Mouse (Mus musculus): ENCODE measurements around the gene Hs6st2. TPM values are rescaled to one million over a fixed set of nuclear protein-coding genes. Genes with fewer than 3 reads are reported as not detected.

Hs6st2 gene
- not detected for polyA plus RNA-seq (2015; fragmentation: Illumina TruSeq; extraction: RNeasy Lipid Tissue Mini Kit (QIAGEN cat#74804); ENCODE audit: insufficient read depth, low read depth, low replicate concordance)

DNA sequence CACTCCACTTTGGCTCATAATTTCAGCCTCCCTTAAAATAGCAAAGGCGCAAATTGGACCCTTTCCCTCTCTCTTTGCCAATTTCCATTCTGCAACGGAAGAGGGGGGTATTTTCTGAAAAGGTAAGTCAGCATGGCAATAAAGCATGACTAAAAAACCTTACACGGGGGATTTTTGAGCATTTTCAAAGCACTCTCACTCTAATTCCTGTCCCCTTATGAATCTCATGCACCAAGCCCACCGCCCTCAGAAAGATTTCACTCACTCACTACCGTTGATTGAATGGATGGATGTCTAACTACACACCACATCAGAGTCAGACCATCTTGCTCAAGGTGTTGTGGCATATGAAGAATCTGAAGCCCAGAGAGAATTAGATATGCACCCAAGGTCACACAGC lies at the start of gene Hs6st2:
Gene Hs6st2 (minus strand): TSS at position 101 of the 400 bp plus-strand sequence.

Other genes with a start within 250 kb of the Hs6st2 start
- gene Usp26, start 119.4 kb upstream of the Hs6st2 start, polyA plus RNA-seq (2015; fragmentation: Illumina TruSeq; extraction: RNeasy Lipid Tissue Mini Kit (QIAGEN cat#74804); ENCODE audit: insufficient read depth, low read depth, low replicate concordance), result not detected

All from pancreas, adult 10 weeks (tissue).